Mouse (Mus musculus) Patski (cell line): ENCODE measurements around the gene Zfp42. TPM values are rescaled to one million over a fixed set of nuclear protein-coding genes. Genes with fewer than 3 reads are reported as not detected.

Experiments
- ATAC-seq: fragments of 100-300 bp; one replicate; pipeline ENCODE4 v1.8.0; 2021
- CTCF ChIA-PET: fragments of 350-600 bp; sonication (Branson Sonifier 250); formaldehyde crosslinking; loops from one replicate; lab custom pipeline; 2022; ENCODE audit warnings: inconsistent platforms; lab: Charles Lee
- POLR2A ChIA-PET: fragments of 350-600 bp; sonication (Branson Sonifier 250); formaldehyde crosslinking; loops from one replicate; lab custom pipeline; 2022; ENCODE audit warnings: antibody characterized with exemption, inconsistent platforms; lab: Charles Lee
- DNase-seq: peaks from one replicate; pipeline ENCODE4 v3.0.0-alpha.2; 2011; ENCODE audit warnings: low read depth, low spot score
- H3K27me3 ChIP-seq: fragments of 371-371 bp; one replicate; pipeline ENCODE4 v1.5.1; 2021
- CTCF ChIP-seq: fragments of 100-300 bp; IDR thresholded peaks from one replicate; pipeline ENCODE4 v1.5.1; 2021
- in situ Hi-C: fragments of 300-500 bp; cut with MboI; formaldehyde crosslinking; loops from 3 replicates; pipeline ENCODE4 v1.11.1; 2018; ENCODE audit warnings: low pct_unique_long_range_greater_than_20kb, mixed read lengths
- polyA plus RNA-seq: library from polyadenylated mRNA; unstranded; gene quantifications from one replicate; pipeline ENCODE4 v1.2.3, GENCODE M21; 2021

Gene Zfp42
- polyA plus RNA-seq, 1 experiment from 2014 or later: 0.08 TPM

- no peak for ATAC-seq
Measured at GRCm38 (mm10) chr8:43299796-43300195, 7.0 kb downstream of the Zfp42 start.

GRCm38 (mm10) chr8:43295826-43296225, 11.0 kb downstream of the Zfp42 start:
- in situ Hi-C loops: no loop called here
- CTCF ChIA-PET: no interaction called here
- DNase-seq (no peak), ATAC-seq (no peak)
- POLR2A ChIA-PET: no interaction called here
- no peak for TF ChIP-seq CTCF
- H3K27me3 ChIP-seq: no peaks in the 10 kb centered on the region

More at GRCm38 (mm10) chr8:43299796-43300195, 7.0 kb downstream of the Zfp42 start:
- H3K27me3 ChIP-seq: no peaks in the 10 kb centered on the region
- TF ChIP-seq CTCF: no peak
- DNase-seq: no peak
- in situ Hi-C loops: no loop called here
- CTCF ChIA-PET: interaction anchor here (0.5 kb wide), 1 partner anchor 41 kb away, joined by 3 read pairs; no protein-coding TSS in a partner anchor
- POLR2A ChIA-PET: no interaction called here

GRCm38 (mm10) chr8:43294191-43294590, 12.6 kb downstream of the Zfp42 start:
- in situ Hi-C loops: no loop called here
- ChIA-PET CTCF (no interaction called here), POLR2A (no interaction called here)
- TF ChIP-seq CTCF: no peak
- ATAC-seq: no peak
- no peaks in the 10 kb centered on the region for H3K27me3 ChIP-seq
- DNase-seq: no peak

DNA sequence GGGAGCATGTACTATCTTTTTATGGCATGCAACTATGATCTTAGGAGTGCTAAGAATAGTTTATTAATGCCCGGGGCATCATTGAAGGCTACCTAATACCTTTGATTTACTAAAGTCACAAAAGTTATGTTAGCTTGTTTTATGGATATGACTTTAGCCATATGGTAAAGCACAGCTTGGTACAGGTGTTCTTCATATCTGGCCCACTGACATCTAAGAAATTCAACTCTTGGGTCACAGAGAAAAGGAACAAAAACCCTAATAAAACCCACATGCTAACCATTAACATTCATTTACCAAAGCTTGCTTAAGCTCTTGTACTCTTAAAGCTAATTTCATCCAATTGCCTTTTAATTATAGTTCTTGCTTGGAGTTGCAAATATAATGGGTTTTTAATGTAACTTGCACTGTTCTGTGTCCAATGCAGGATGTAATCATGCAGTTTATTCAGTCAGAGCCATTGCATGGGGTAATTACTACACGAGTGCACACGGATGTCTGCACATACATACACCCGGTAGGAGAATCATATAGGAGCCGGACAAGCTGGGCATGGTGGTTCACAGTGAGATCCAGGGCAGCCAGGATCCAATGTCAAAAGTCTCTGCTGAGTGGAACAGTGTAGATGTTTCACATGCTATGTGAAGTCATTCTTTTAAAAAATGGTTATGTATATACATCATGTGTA, 16.2 kb downstream of the Zfp42 start:
- TF ChIP-seq CTCF: no peak
- in situ Hi-C loops: no loop called here
- ChIA-PET CTCF (no interaction called here), POLR2A (no interaction called here)
- DNase-seq: no peak
- ATAC-seq: no peak
- no peaks in the 10 kb centered on the region for H3K27me3 ChIP-seq

GRCm38 (mm10) chr8:43289781-43290180, 17.0 kb downstream of the Zfp42 start:
- no peak for DNase-seq
- ChIA-PET CTCF (no interaction called here), POLR2A (no interaction called here)
- H3K27me3 ChIP-seq: no peaks in the 10 kb centered on the region
- TF ChIP-seq CTCF: no peak
- in situ Hi-C loops: no loop called here
- no peak for ATAC-seq

GRCm38 (mm10) chr8:43288840-43289239, 17.9 kb downstream of the Zfp42 start:
- in situ Hi-C loops: no loop called here
- POLR2A ChIA-PET: no interaction called here

DNA sequence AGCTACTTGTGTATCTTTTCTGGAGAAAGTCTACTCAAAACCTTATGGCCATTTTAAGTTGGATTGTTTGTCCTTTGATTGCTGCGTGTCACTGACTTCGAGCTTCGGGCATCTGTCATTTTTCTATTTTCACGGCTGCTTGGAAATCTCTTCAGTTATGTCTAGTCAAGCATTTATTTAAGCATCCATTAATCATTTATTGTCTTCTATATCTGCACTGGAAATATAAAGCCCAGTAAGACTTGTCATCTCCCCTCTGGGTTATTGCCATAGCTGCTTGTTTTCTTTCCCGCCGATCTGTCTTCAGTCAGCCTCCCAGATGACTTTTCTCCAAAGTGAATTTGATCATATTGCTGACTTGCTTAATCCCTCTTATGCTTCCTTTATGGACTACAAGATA, 19.3 kb downstream of the Zfp42 start:
- TF ChIP-seq CTCF: no peak
- POLR2A ChIA-PET: no interaction called here
- ATAC-seq (no peak), DNase-seq (no peak)
- CTCF ChIA-PET: no interaction called here
- in situ Hi-C loops: no loop called here
- H3K27me3 ChIP-seq: peaks cover under 1% of the 10 kb centered on the region

More at GRCm38 (mm10) chr8:43288840-43289239, 17.9 kb downstream of the Zfp42 start:
- no peak for ATAC-seq
- no peak for TF ChIP-seq CTCF
- CTCF ChIA-PET: no interaction called here
- no peak for DNase-seq
- no peaks in the 10 kb centered on the region for H3K27me3 ChIP-seq

GRCm38 (mm10) chr8:43283231-43283630, 23.5 kb downstream of the Zfp42 start:
- TF ChIP-seq CTCF: no peak
- POLR2A ChIA-PET: no interaction called here
- CTCF ChIA-PET: no interaction called here
- in situ Hi-C loops: no loop called here
- H3K27me3 ChIP-seq: peaks cover 4% of the 10 kb centered on the region
- ATAC-seq (no peak), DNase-seq (no peak)

DNA sequence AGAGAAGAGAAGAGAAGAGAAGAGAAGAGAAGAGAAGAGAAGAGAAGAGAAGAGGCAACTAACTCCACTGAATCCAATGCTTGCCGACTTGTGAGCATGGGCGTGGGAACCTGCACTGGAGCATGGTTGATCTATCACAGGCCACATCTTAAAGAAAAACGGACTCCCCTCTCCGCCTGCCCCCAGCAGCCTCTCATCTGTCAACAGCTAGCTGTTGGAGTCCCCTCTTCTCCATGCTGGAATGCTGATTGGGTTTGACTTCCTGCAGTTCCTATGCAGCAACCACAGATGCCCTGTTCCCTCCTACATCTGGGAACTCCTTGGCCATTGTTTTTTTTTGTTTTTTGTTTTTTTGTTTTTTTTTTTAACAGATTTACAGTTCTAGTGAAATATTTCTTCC, 28.4 kb downstream of the Zfp42 start:
- ChIA-PET CTCF (no interaction called here), POLR2A (no interaction called here)
- DNase-seq (no peak), ATAC-seq (no peak)
- no peak for TF ChIP-seq CTCF
- peaks cover 4% of the 10 kb centered on the region for H3K27me3 ChIP-seq
- in situ Hi-C loops: no loop called here

- ATAC-seq (no peak), DNase-seq (no peak)
- ChIA-PET POLR2A (no interaction called here), CTCF (interaction anchor here (0.8 kb wide), 1 partner anchor 9 kb away, joined by 3 read pairs; no protein-coding TSS in a partner anchor)
- in situ Hi-C loops: no loop called here
- H3K27me3 ChIP-seq: no peaks in the 10 kb centered on the region
- TF ChIP-seq CTCF: no peak
Measured at GRCm38 (mm10) chr8:43260961-43261360, 45.8 kb downstream of the Zfp42 start.

- in situ Hi-C loops: no loop called here
- ATAC-seq: no peak
- no peaks in the 10 kb centered on the region for H3K27me3 ChIP-seq
- POLR2A ChIA-PET: no interaction called here
- DNase-seq: no peak
- TF ChIP-seq CTCF: no peak
- CTCF ChIA-PET: no interaction called here
Measured at GRCm38 (mm10) chr8:43257886-43258285, 48.9 kb downstream of the Zfp42 start.
